Mouse (Mus musculus) megakaryocyte, embryonic 14.5 days (primary cell): ENCODE data around the gene Tgfa. TPM values are rescaled to one million over a fixed set of nuclear protein-coding genes. Genes with fewer than 3 reads are reported as not detected.

Experiments used
- H3K27me3 ChIP-seq: replicated peaks from 2 replicates; pipeline ENCODE3; 2012; ENCODE audit warnings: inconsistent platforms
- H3K36me3 ChIP-seq: replicated peaks from 2 replicates; pipeline ENCODE3; 2012; ENCODE audit warnings: low read length, inconsistent platforms, mixed read lengths
- H3K4me1 ChIP-seq: 2 replicates; pipeline ENCODE4 v1.6.1; 2012; ENCODE audit warnings: inconsistent platforms
- H3K4me3 ChIP-seq: replicated peaks from 2 replicates; pipeline ENCODE3; 2012; ENCODE audit warnings: moderate library complexity, mild to moderate bottlenecking, inconsistent platforms
- H3K9me3 ChIP-seq: 2 replicates; pipeline ENCODE4 v1.6.1; 2012; ENCODE audit warnings: inconsistent platforms
- FLI1 ChIP-seq: IDR thresholded peaks from 2 replicates; pipeline ENCODE4 v1.6.1; 2012; ENCODE audit warnings: low read length, inconsistent platforms, mixed read lengths
- GATA1 ChIP-seq: IDR thresholded peaks from 3 replicates; pipeline ENCODE4 v1.6.1; 2012; ENCODE audit warnings: mixed read lengths, low read length, inconsistent platforms, borderline replicate concordance
- polyA plus RNA-seq: library from polyadenylated mRNA; stranded (reverse); fragments of >175 nt; gene quantifications from 2 replicates; pipeline ENCODE4 v1.2.3, GENCODE M21; 2012; ENCODE audit warnings: low replicate concordance; ENCODE audit not compliant: insufficient read depth

The Tgfa gene
- polyA plus RNA-seq, 1 experiment = not detected

GRCm38 (mm10) chr6:86220171-86220570 is 25.1 kb downstream of the Tgfa start:
- Histone ChIP-seq H3K27me3 (peaks cover 12% of the 10 kb centered on the region), H3K4me1 (peaks cover 31% of the 10 kb centered on the region)
- TF ChIP-seq FLI1 = no peak
- TF ChIP-seq GATA1 = no peak

GRCm38 (mm10) chr6:86222381-86222780 is 27.4 kb downstream of the Tgfa start:
- TF ChIP-seq GATA1 = no peak
- no peak for TF ChIP-seq FLI1
- Histone ChIP-seq H3K9me3 (no peaks in the 10 kb centered on the region), H3K27me3 (peaks cover 22% of the 10 kb centered on the region), H3K36me3 (no peaks in the 10 kb centered on the region), H3K4me3 (no peak overlapping the region), H3K4me1 (peaks cover 31% of the 10 kb centered on the region)

More at GRCm38 (mm10) chr6:86220171-86220570, 25.1 kb downstream of the Tgfa start:
- H3K9me3 ChIP-seq = no peaks in the 10 kb centered on the region
- no peaks in the 10 kb centered on the region for H3K36me3 ChIP-seq
- no peak overlapping the region for H3K4me3 ChIP-seq

- Histone ChIP-seq H3K4me1 (peaks cover 4% of the 10 kb centered on the region), H3K9me3 (no peaks in the 10 kb centered on the region), H3K27me3 (peaks cover 39% of the 10 kb centered on the region), H3K4me3 (no peak overlapping the region), H3K36me3 (no peaks in the 10 kb centered on the region)
- no peak for TF ChIP-seq GATA1
- no peak for TF ChIP-seq FLI1
Measured at GRCm38 (mm10) chr6:86225604-86226003, 30.6 kb downstream of the Tgfa start.

- Histone ChIP-seq H3K9me3 (no peaks in the 10 kb centered on the region), H3K4me3 (no peak overlapping the region), H3K4me1 (no peaks in the 10 kb centered on the region), H3K36me3 (no peaks in the 10 kb centered on the region), H3K27me3 (peaks cover 31% of the 10 kb centered on the region)
- no peak for TF ChIP-seq FLI1
- TF ChIP-seq GATA1 = no peak
Measured at GRCm38 (mm10) chr6:86232367-86232766, 37.3 kb downstream of the Tgfa start.

- peaks cover 25% of the 10 kb centered on the region for H3K27me3 ChIP-seq
- no peak overlapping the region for H3K4me3 ChIP-seq
- no peaks in the 10 kb centered on the region for H3K4me1 ChIP-seq
- no peaks in the 10 kb centered on the region for H3K36me3 ChIP-seq
- TF ChIP-seq FLI1 (no peak), GATA1 (no peak)
- no peaks in the 10 kb centered on the region for H3K9me3 ChIP-seq
Measured at GRCm38 (mm10) chr6:86233512-86234430, 38.7 kb downstream of the Tgfa start.

GRCm38 (mm10) chr6:86244866-86245265 is 49.8 kb downstream of the Tgfa start:
- H3K27me3 ChIP-seq = peaks cover 27% of the 10 kb centered on the region
- no peaks in the 10 kb centered on the region for H3K9me3 ChIP-seq
- TF ChIP-seq FLI1 = no peak
- no peak for TF ChIP-seq GATA1
- H3K36me3 ChIP-seq = no peaks in the 10 kb centered on the region
- H3K4me3 ChIP-seq = no peak overlapping the region
- no peaks in the 10 kb centered on the region for H3K4me1 ChIP-seq

GRCm38 (mm10) chr6:86245965-86246364 is 50.9 kb downstream of the Tgfa start:
- TF ChIP-seq GATA1 (no peak), FLI1 (no peak)
- H3K9me3 ChIP-seq = no peaks in the 10 kb centered on the region
- no peaks in the 10 kb centered on the region for H3K4me1 ChIP-seq
- H3K27me3 ChIP-seq = peaks cover 30% of the 10 kb centered on the region
- no peaks in the 10 kb centered on the region for H3K36me3 ChIP-seq
- H3K4me3 ChIP-seq = no peak overlapping the region

GRCm38 (mm10) chr6:86248562-86248961 is 53.5 kb downstream of the Tgfa start:
- Histone ChIP-seq H3K9me3 (0 out of 2 replicates have a peak, but pooled peaks cover 3% of the 10 kb centered on the region), H3K36me3 (no peaks in the 10 kb centered on the region), H3K4me3 (no peak overlapping the region), H3K27me3 (peaks cover 36% of the 10 kb centered on the region), H3K4me1 (no peaks in the 10 kb centered on the region)
- TF ChIP-seq GATA1 (no peak), FLI1 (no peak)

GRCm38 (mm10) chr6:86249042-86249441 is 54.0 kb downstream of the Tgfa start:
- Histone ChIP-seq H3K4me1 (no peaks in the 10 kb centered on the region), H3K36me3 (no peaks in the 10 kb centered on the region), H3K27me3 (peaks cover 33% of the 10 kb centered on the region), H3K4me3 (no peak overlapping the region), H3K9me3 (0 out of 2 replicates have a peak, but pooled peaks cover 3% of the 10 kb centered on the region)
- TF ChIP-seq FLI1 (no peak), GATA1 (no peak)

- H3K27me3 ChIP-seq = peaks cover 32% of the 10 kb centered on the region
- no peaks in the 10 kb centered on the region for H3K36me3 ChIP-seq
- 0 out of 2 replicates have a peak, but pooled peaks cover 3% of the 10 kb centered on the region for H3K9me3 ChIP-seq
- no peak for TF ChIP-seq FLI1
- TF ChIP-seq GATA1 = no peak
- no peaks in the 10 kb centered on the region for H3K4me1 ChIP-seq
- no peak overlapping the region for H3K4me3 ChIP-seq
Measured at GRCm38 (mm10) chr6:86250236-86250635, 55.2 kb downstream of the Tgfa start.
